Mouse (Mus musculus): ENCODE results near the gene Tdrkh. TPM values are rescaled to one million over a fixed set of nuclear protein-coding genes. Genes with fewer than 3 reads are reported as not detected.

Tdrkh gene
- polyA plus RNA-seq, 1 experiment from 2014 or later: 61.6 TPM

- H3K36me3 ChIP-seq: no peaks in the 10 kb centered on the region
- ATAC-seq: no peak
- H3K9ac ChIP-seq (replicated peaks): no peak overlapping the region
- 62% methylated on average over 3 of the region's 3 CpGs for WGBS
- H3K4me3 ChIP-seq (replicated peaks): no peak overlapping the region
- H3K27me3 ChIP-seq: no peaks in the 10 kb centered on the region
- H3K4me2 ChIP-seq (replicated peaks): no peak overlapping the region
- no peaks in the 10 kb centered on the region for H3K9me3 ChIP-seq
- peaks cover 46% of the 10 kb centered on the region for H3K4me1 ChIP-seq (replicated peaks)
- no peak overlapping the region for H3K27ac ChIP-seq
Observed at GRCm38 (mm10) chr3:94468931-94469330, 55.9 kb downstream of the Tdrkh start.

- Histone ChIP-seq H3K36me3 (no peaks in the 10 kb centered on the region), H3K4me3 (replicated peaks) (peak overlapping the region; percentile 33), H3K4me2 (replicated peaks) (peak overlapping the region; percentile 51), H3K4me1 (replicated peaks) (peaks cover 45% of the 10 kb centered on the region), H3K9ac (replicated peaks) (peak overlapping the region; percentile 4), H3K27me3 (no peaks in the 10 kb centered on the region), H3K27ac (peak overlapping the region; percentile 61), H3K9me3 (no peaks in the 10 kb centered on the region)
- WGBS: 10% methylated on average over 28 of the region's 28 CpGs
- ATAC-seq: peak; percentile 79
Observed at GRCm38 (mm10) chr3:94472447-94473114, 59.5 kb downstream of the Tdrkh start.

GRCm38 (mm10) chr3:94473115-94473505 lies 60.0 kb downstream of the Tdrkh start:
- Histone ChIP-seq H3K9ac (replicated peaks) (no peak overlapping the region; the same call in 1 of the 2 replicates), H3K27ac (peak overlapping the region; percentile 61)

GRCm38 (mm10) chr3:94473567-94474232 lies 60.6 kb downstream of the Tdrkh start:
- Histone ChIP-seq H3K9ac (replicated peaks) (no peak overlapping the region), H3K36me3 (no peaks in the 10 kb centered on the region), H3K27ac (no peak overlapping the region; the same call in 1 of the 2 replicates), H3K4me1 (replicated peaks) (peaks cover 46% of the 10 kb centered on the region), H3K4me3 (replicated peaks) (no peak overlapping the region), H3K9me3 (no peaks in the 10 kb centered on the region), H3K27me3 (no peaks in the 10 kb centered on the region), H3K4me2 (replicated peaks) (no peak overlapping the region)
- 79% methylated on average over 5 of the region's 5 CpGs for WGBS
- no peak for ATAC-seq

More at GRCm38 (mm10) chr3:94473115-94473505, 60.0 kb downstream of the Tdrkh start:
- H3K9me3 ChIP-seq: no peaks in the 10 kb centered on the region
- no peaks in the 10 kb centered on the region for H3K36me3 ChIP-seq
- no peaks in the 10 kb centered on the region for H3K27me3 ChIP-seq
- peaks cover 45% of the 10 kb centered on the region for H3K4me1 ChIP-seq (replicated peaks)
- WGBS: 52% methylated on average over 10 of the region's 10 CpGs
- peak overlapping the region; percentile 51 for H3K4me2 ChIP-seq (replicated peaks)
- peak overlapping the region; percentile 33 for H3K4me3 ChIP-seq (replicated peaks)
- no peak for ATAC-seq

DNA sequence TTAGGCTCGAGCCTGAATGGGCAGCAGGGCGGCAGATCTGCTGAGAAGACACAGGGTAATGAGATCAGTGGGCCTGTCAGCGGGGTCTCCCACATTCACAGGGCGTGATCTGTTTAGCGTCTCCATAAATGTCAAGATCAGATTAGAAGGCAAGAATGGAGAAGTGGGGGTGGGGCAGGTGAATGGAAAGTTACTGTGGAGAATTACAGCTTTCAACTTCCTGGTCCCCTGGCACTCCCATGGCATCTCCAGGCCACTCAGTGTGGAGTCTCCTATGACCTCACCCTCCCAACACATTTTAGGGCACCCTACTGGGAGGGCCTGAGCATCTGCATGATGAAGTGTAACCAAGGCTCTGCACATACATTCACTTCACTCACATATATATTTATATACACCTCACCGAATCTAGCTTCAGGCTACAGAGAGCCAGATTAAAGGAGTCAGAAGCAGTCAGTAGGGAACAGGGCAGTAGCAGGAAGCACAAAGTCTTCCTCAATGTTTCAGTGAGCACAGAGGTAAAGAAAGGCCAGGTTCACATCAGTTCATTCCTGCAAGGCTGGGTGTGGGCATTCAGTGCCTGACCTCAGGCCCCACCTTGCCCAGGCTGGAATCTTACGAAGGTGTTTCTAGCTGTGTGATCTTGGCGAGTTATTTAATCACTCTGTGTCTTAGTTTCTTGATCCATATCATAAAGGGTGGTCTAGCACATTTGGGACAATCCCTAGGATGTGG lies 63.4 kb downstream of the Tdrkh start:
- WGBS: 42% methylated on average over 8 of the region's 8 CpGs
- no peak overlapping the region for H3K9ac ChIP-seq (replicated peaks)
- H3K27ac ChIP-seq: peak overlapping the region; percentile 95
- no peaks in the 10 kb centered on the region for H3K9me3 ChIP-seq
- H3K36me3 ChIP-seq: peaks cover 11% of the 10 kb centered on the region
- no peak overlapping the region for H3K4me3 ChIP-seq (replicated peaks)
- peaks cover 68% of the 10 kb centered on the region for H3K4me1 ChIP-seq (replicated peaks)
- H3K27me3 ChIP-seq: no peaks in the 10 kb centered on the region
- ATAC-seq: no peak
- H3K4me2 ChIP-seq (replicated peaks): peak overlapping the region; percentile 98; the same call in 1 of the 2 replicates

GRCm38 (mm10) chr3:94477444-94477843 lies 64.4 kb downstream of the Tdrkh start:
- no peaks in the 10 kb centered on the region for H3K27me3 ChIP-seq
- H3K9ac ChIP-seq (replicated peaks): peak overlapping the region; percentile 70
- H3K4me3 ChIP-seq (replicated peaks): peak overlapping the region; percentile 79
- peak overlapping the region; percentile 98 for H3K4me2 ChIP-seq (replicated peaks)
- ATAC-seq: no peak; the same call in none of the 2 replicates
- 18% methylated on average over 4 of the region's 4 CpGs for WGBS
- H3K4me1 ChIP-seq (replicated peaks): peaks cover 73% of the 10 kb centered on the region
- H3K36me3 ChIP-seq: peaks cover 18% of the 10 kb centered on the region
- H3K27ac ChIP-seq: peak overlapping the region; percentile 95
- no peaks in the 10 kb centered on the region for H3K9me3 ChIP-seq

GRCm38 (mm10) chr3:94477981-94478422 lies 64.9 kb downstream of the Tdrkh start, which contains the start of gene Celf3:
TSS of gene Celf3 (plus strand) at chr3:94478295.
- Histone ChIP-seq H3K4me1 (replicated peaks) (peaks cover 73% of the 10 kb centered on the region), H3K9ac (replicated peaks) (peak within 1 kb of the TSS; percentile 97), H3K27me3 (no peaks in the 10 kb centered on the region), H3K4me3 (replicated peaks) (peak within 1 kb of the TSS; percentile 79), H3K27ac (peak within 1 kb of the TSS; percentile 95), H3K36me3 (peaks cover 24% of the 10 kb centered on the region), H3K9me3 (no peaks in the 10 kb centered on the region), H3K4me2 (replicated peaks) (peak within 1 kb of the TSS; percentile 98)
- 0% methylated on average over 13 of the region's 14 CpGs for WGBS
- ATAC-seq: peak; percentile 92

DNA sequence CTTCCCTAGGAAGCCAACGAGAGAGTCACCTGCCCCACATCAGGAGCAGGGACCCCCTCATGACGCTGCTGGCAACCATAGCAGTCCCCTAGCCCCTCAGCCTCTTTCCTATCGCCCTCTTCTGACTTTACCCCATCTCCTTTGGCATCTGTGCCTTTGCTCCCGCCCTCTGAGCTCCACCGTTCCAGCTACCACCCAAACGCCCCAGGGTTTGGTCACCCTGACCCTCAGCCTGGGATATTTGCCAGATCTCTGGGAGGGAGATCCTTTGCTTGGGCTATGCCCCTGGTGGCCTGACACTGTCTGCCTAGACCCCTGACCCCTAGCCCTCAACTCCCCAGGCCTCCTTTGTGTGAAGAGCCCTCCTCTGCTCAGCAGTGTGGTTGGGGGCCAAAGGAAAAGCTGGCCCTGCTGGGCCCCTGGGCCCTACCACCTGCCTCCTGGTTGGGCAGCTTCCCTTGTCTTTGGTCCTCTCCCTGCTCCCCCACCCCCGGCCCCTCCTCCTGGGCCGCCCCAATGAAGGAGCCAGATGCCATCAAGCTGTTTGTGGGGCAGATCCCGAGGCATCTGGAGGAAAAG lies 65.6 kb downstream of the Tdrkh start:
- peak overlapping the region; percentile 79 for H3K4me3 ChIP-seq (replicated peaks)
- WGBS: 3% methylated on average over 9 of the region's 9 CpGs
- H3K4me1 ChIP-seq (replicated peaks): peaks cover 74% of the 10 kb centered on the region
- no peaks in the 10 kb centered on the region for H3K27me3 ChIP-seq
- peak overlapping the region; percentile 95 for H3K27ac ChIP-seq
- H3K9me3 ChIP-seq: no peaks in the 10 kb centered on the region
- peaks cover 26% of the 10 kb centered on the region for H3K36me3 ChIP-seq
- H3K9ac ChIP-seq (replicated peaks): peak overlapping the region; percentile 97
- peak overlapping the region; percentile 98 for H3K4me2 ChIP-seq (replicated peaks)
- ATAC-seq: peak; percentile 37

DNA sequence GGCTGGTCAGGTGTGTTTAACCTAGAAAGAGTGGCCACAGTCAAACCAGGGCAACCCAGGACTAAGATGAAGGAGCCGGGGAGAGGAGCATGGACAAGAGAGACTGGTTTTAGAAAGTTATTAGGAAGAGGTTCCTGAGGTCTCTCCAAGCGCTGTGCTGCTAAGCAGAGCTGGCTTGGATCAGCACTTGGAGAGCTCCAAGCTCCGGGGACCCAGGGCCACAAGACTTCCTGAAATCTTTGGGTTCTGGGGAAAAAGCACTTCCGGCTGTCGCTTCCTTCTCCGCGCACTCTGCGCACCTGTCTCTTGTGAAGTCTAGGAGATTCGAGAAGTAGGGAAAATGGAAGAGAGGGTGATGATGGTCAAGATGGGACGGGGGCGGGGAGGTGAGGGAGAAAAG lies 66.5 kb downstream of the Tdrkh start:
- ATAC-seq: no peak
- peaks cover 29% of the 10 kb centered on the region for H3K36me3 ChIP-seq
- H3K4me2 ChIP-seq (replicated peaks): peak overlapping the region; percentile 98
- H3K27me3 ChIP-seq: no peaks in the 10 kb centered on the region
- H3K27ac ChIP-seq: peak overlapping the region; percentile 95
- no peaks in the 10 kb centered on the region for H3K9me3 ChIP-seq
- H3K9ac ChIP-seq (replicated peaks): peak overlapping the region; percentile 97
- peaks cover 78% of the 10 kb centered on the region for H3K4me1 ChIP-seq (replicated peaks)
- 14% methylated on average over 11 of the region's 11 CpGs for WGBS
- H3K4me3 ChIP-seq (replicated peaks): peak overlapping the region; percentile 79

DNA sequence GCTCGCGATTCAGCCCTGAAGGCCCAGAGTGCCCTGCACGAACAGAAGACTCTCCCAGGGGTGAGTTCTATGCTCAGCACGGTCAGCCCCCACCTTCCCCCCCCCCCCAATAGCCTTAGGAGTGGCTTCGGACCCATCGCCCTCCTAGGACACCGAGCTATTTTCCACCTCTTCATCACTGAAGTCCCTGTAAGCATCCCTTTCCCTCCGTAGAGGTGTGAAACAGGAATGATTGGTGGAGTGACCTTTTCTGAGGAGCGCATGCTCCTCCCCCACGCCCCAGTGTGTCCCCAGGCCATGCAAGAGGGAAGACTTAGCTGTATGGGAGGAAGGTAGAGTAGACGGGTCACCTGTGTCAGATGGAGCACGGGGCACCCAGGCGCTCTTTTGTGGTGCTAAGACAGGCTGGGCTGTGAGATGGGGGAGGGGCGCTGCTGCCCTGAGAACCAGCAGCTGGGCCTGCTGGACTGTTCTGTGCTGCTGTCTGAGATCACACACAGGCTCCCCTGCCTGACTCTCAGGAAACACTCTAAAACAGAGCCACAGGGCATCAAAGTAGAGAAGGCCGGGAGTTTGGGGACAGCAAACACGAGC lies 67.3 kb downstream of the Tdrkh start, which contains the start of gene Riiad1:
Gene Riiad1, minus strand, starts transcription at position 51 of the 594 bp plus-strand sequence.
- Histone ChIP-seq H3K4me1 (replicated peaks) (peaks cover 86% of the 10 kb centered on the region), H3K27me3 (no peaks in the 10 kb centered on the region), H3K4me2 (replicated peaks) (peak within 1 kb of the TSS; percentile 98), H3K27ac (peak within 1 kb of the TSS; percentile 95), H3K9ac (replicated peaks) (peak within 1 kb of the TSS; percentile 97), H3K36me3 (peaks cover 37% of the 10 kb centered on the region), H3K4me3 (replicated peaks) (peak within 1 kb of the TSS; percentile 79), H3K9me3 (no peaks in the 10 kb centered on the region)
- 10% methylated on average over 16 of the region's 16 CpGs for WGBS
- no peak for ATAC-seq

- 69% methylated on average over 4 of the region's 4 CpGs for WGBS
- Histone ChIP-seq H3K36me3 (peaks cover 44% of the 10 kb centered on the region), H3K4me3 (replicated peaks) (peak overlapping the region; percentile 79), H3K4me2 (replicated peaks) (peak overlapping the region; percentile 98), H3K27me3 (no peaks in the 10 kb centered on the region), H3K27ac (peak overlapping the region; percentile 95), H3K9ac (replicated peaks) (peak overlapping the region; percentile 97), H3K4me1 (replicated peaks) (peaks cover 89% of the 10 kb centered on the region), H3K9me3 (no peaks in the 10 kb centered on the region)
- no peak for ATAC-seq
Observed at GRCm38 (mm10) chr3:94481429-94481828, 68.4 kb downstream of the Tdrkh start.

All from midbrain, embryonic 13.5 days (tissue).